Mouse (Mus musculus) ES-Bruce4 (cell line): ENCODE data around the gene Erbin. TPM values are rescaled to one million over a fixed set of nuclear protein-coding genes. Genes with fewer than 3 reads are reported as not detected.

Experiments
- H3K27ac ChIP-seq: 2 replicates; pipeline ENCODE4 v1.5.1; 2012; ENCODE audit warnings: low read length, inconsistent platforms; ENCODE audit not compliant: insufficient read depth
- H3K27me3 ChIP-seq: 2 replicates; pipeline ENCODE4 v1.6.1; 2012; ENCODE audit warnings: mild to moderate bottlenecking, low read length, inconsistent platforms; ENCODE audit not compliant: control insufficient read depth, poor library complexity, insufficient read depth, severe bottlenecking
- H3K36me3 ChIP-seq: 2 replicates; pipeline ENCODE4 v1.6.1; 2012; ENCODE audit warnings: inconsistent platforms, mild to moderate bottlenecking, low read length, moderate library complexity; ENCODE audit not compliant: control insufficient read depth, poor library complexity, insufficient read depth, severe bottlenecking
- H3K4me1 ChIP-seq: one replicate; pipeline ENCODE4 v1.8.1; 2011; ENCODE audit warnings: low read length; ENCODE audit not compliant: control insufficient read depth, insufficient read depth
- H3K4me3 ChIP-seq: 2 replicates; pipeline ENCODE4 v1.5.1; 2011; ENCODE audit warnings: low read depth, mild to moderate bottlenecking, low read length
- H3K9ac ChIP-seq: 2 replicates; pipeline ENCODE4 v1.6.1; 2012; ENCODE audit warnings: low read depth, mild to moderate bottlenecking, inconsistent platforms; ENCODE audit not compliant: poor library complexity, severe bottlenecking
- H3K9me3 ChIP-seq: replicated peaks from 2 replicates; pipeline ENCODE4 v1.6.1; 2012; ENCODE audit warnings: mild to moderate bottlenecking, low read length, inconsistent platforms; ENCODE audit not compliant: control insufficient read depth, poor library complexity, insufficient read depth, severe bottlenecking
- CTCF ChIP-seq: IDR thresholded peaks from one replicate; pipeline ENCODE4 v1.8.1; 2011; ENCODE audit warnings: low read depth, low read length
- EP300 ChIP-seq: IDR thresholded peaks from 2 replicates; pipeline ENCODE4 v1.6.1; 2011; ENCODE audit warnings: low read depth, low read length; ENCODE audit not compliant: insufficient read depth
- POLR2A ChIP-seq: IDR thresholded peaks from one replicate; pipeline ENCODE4 v1.8.1; 2011; ENCODE audit warnings: low read length; ENCODE audit not compliant: insufficient read depth
- polyA plus RNA-seq: library from polyadenylated mRNA; stranded (reverse); fragments of >200 nt; gene quantifications from 2 replicates; pipeline ENCODE4 v1.2.4, GENCODE M21; 2011; ENCODE audit warnings: low read depth; ENCODE audit not compliant: missing spikeins, insufficient read depth, insufficient read length

The Erbin gene
- polyA plus RNA-seq, 1 experiment, result 28.1 TPM

DNA sequence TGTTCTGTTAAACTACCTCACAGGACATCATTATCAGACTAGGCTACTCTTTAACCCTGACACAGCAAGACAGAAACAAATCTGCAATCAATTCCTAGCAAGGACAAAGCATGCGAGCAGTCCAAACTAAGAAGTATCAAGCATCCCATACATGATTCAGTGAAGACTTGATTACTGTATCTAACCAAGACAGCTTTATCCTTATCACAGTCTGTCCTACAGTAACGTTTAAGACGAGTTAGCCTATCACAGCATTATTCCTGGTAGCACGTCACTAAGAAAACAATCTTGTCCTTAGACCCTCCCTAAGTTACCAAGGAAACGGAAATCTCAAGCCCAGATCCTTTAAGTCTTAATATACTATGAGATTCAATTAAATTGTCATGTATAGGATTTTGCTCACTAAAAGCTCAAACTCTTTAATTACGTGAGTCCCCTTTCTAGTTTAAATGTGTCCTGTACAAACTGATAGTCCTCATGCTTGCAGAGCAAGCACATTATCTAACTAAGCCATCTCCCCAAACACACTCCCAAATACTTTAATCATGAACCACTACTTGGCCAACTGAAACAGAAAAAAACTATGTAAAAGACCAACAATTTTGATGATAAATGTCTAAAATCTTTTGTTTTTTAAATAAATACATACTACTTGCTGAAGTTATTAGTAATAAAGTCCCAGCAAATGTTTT is 44.3 kb downstream of the Erbin start:
- TF ChIP-seq EP300 (no peak), CTCF (no peak), POLR2A (no peak)
- Histone ChIP-seq H3K27ac (no peak overlapping the region), H3K4me1 (no peaks in the 10 kb centered on the region), H3K4me3 (no peak overlapping the region), H3K36me3 (no peaks in the 10 kb centered on the region), H3K27me3 (no peaks in the 10 kb centered on the region), H3K9me3 (no peaks in the 10 kb centered on the region), H3K9ac (no peak overlapping the region)

DNA sequence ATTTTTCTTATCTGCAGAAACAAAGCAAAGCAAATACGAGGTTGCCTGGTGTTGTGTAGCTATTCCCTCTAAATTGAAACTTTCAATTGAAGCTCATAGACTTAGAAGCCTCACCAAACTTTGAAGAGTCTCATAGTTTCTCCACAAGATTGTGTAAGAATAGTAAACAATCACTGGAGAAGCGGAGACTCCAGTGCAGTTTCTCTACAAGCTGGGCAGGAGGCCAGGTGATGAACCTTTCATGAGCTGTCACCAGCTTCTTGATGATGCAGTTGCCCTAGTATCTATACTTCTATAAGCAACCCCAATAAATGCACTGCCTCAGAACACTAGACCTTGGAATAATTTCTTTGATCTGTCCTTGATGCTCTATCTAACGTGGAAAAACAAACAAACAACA is 49.5 kb downstream of the Erbin start:
- no peak overlapping the region for H3K9ac ChIP-seq
- no peak overlapping the region for H3K27ac ChIP-seq
- TF ChIP-seq POLR2A (no peak), CTCF (no peak), EP300 (no peak)
- H3K36me3 ChIP-seq, result no peaks in the 10 kb centered on the region
- no peak overlapping the region for H3K4me3 ChIP-seq
- H3K9me3 ChIP-seq, result no peaks in the 10 kb centered on the region
- no peaks in the 10 kb centered on the region for H3K4me1 ChIP-seq
- H3K27me3 ChIP-seq, result no peaks in the 10 kb centered on the region

DNA sequence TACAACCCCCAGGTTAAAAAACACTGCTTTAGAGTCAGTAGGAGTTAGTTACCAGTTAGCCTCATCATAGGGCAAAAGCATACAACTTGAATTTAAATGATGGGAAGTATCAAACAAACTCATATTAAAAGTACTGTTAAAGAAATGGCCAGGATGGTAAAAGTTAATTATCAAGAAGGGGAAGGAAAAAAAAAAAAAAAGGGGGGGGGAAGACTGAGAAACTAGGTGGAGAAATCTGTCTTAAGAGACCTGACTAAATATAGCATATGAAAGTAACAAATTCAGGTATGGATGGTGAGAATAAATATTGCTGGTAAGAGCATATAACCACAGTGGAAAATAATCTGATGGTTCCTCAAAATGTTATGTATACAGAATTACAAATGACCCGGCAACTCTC is 50.2 kb downstream of the Erbin start:
- H3K4me3 ChIP-seq, result no peak overlapping the region
- H3K9me3 ChIP-seq, result no peaks in the 10 kb centered on the region
- H3K4me1 ChIP-seq, result no peaks in the 10 kb centered on the region
- H3K9ac ChIP-seq, result no peak overlapping the region
- TF ChIP-seq POLR2A (no peak), CTCF (no peak), EP300 (no peak)
- H3K27me3 ChIP-seq, result no peaks in the 10 kb centered on the region
- H3K36me3 ChIP-seq, result no peaks in the 10 kb centered on the region
- H3K27ac ChIP-seq, result no peak overlapping the region

- Histone ChIP-seq H3K27me3 (no peaks in the 10 kb centered on the region), H3K9me3 (no peaks in the 10 kb centered on the region), H3K4me1 (no peaks in the 10 kb centered on the region), H3K27ac (no peak overlapping the region), H3K36me3 (no peaks in the 10 kb centered on the region), H3K9ac (no peak overlapping the region), H3K4me3 (no peak overlapping the region)
- TF ChIP-seq CTCF (no peak), POLR2A (no peak), EP300 (no peak)
Observed at GRCm38 (mm10) chr13:103868875-103869274, 51.4 kb downstream of the Erbin start.

DNA sequence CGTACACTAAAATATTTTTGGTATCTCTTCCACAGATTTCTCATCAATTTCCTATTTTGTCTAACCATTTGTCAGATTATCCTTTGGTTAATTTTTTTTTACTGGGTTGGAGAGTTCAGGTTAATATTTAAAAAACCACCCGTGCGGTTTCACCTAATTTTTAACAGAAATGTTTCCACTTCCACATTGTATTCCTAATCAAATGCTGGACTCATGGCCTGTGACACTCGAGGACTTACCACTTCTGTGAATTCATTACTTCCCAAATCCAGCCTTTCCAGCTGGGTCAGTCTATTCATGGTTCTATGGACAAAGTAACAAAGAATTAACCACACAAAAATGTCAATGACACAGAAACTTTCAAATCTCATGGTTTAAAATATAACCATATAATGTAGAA is 58.3 kb downstream of the Erbin start:
- Histone ChIP-seq H3K27ac (no peak overlapping the region), H3K4me3 (no peak overlapping the region), H3K9ac (no peak overlapping the region), H3K36me3 (no peaks in the 10 kb centered on the region), H3K27me3 (no peaks in the 10 kb centered on the region), H3K9me3 (no peaks in the 10 kb centered on the region), H3K4me1 (no peaks in the 10 kb centered on the region)
- TF ChIP-seq POLR2A (no peak), EP300 (no peak), CTCF (no peak)

DNA sequence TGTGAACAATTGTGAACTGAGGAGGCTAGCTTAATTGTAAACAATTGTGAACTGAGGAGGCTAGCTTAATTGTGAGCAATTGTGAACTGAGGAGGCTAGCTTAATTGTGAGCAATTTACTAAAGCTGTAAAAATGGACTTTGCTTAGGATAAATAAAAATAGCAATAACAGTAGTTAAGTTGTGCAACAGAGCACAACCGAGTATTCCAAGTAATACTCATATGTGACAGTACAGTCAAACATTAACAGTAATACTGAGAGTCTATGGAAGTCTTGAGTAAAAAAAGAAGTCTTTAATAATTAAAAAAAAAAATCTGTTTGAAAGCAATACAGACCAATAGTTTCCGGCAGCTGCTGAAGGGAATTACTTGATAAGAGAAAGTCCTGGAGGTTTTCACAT is 61.3 kb downstream of the Erbin start:
- no peak for TF ChIP-seq POLR2A
- TF ChIP-seq CTCF, result no peak
- TF ChIP-seq EP300, result no peak
- Histone ChIP-seq H3K36me3 (no peaks in the 10 kb centered on the region), H3K9ac (no peak overlapping the region), H3K27ac (no peak overlapping the region), H3K4me1 (no peaks in the 10 kb centered on the region), H3K9me3 (no peaks in the 10 kb centered on the region), H3K27me3 (no peaks in the 10 kb centered on the region), H3K4me3 (no peak overlapping the region)
